ENCODE assay signal across 11 mouse cellular contexts in genomic region chr9:31988826-31989225, GRCm38 (mm10).
"Had no signal": no experiment of that assay in that cellular context is flagged by ENCODE, and none has a peak within 500 bp of the region (broad histone marks: within the 10 kb centered on the region; RNA-seq: fewer than 3 reads in every experiment).

No protein-coding gene starts in this region.

- H3K27me3 ChIP-seq: limb, embryonic 13.5 days; liver, embryonic 12.5 days; megakaryocyte, embryonic 14.5 days had no signal

- H3K9me3 ChIP-seq: limb, embryonic 13.5 days; liver, embryonic 12.5 days; megakaryocyte, embryonic 14.5 days had no signal

- H3K4me2 ChIP-seq: limb, embryonic 13.5 days; liver, embryonic 12.5 days; lung, embryonic 14.5 days; midbrain, embryonic 11.5 days had no signal

- ATAC-seq: liver, embryonic 12.5 days; midbrain, embryonic 16.5 days had no signal

- H3K27ac ChIP-seq: layer of hippocampus, adult 2 months; limb, embryonic 13.5 days; liver, embryonic 12.5 days; macrophage had no signal

- DNase-seq: kidney, postnatal 10 days; lung, embryonic 14.5 days; lung, postnatal 10 days; thymus, postnatal 4 days had no signal

- H3K36me3 ChIP-seq: limb, embryonic 13.5 days; liver, embryonic 12.5 days had no signal

- H3K9ac ChIP-seq: limb, embryonic 13.5 days; liver, embryonic 12.5 days; lung, embryonic 14.5 days had no signal

- H3K4me1 ChIP-seq: megakaryocyte, embryonic 14.5 days had no signal

- H3K4me3 ChIP-seq: limb, embryonic 13.5 days; liver, embryonic 12.5 days; megakaryocyte, embryonic 14.5 days had no signal
